Mouse (Mus musculus): ENCODE measurements at regions not wholly inside any gene's neighbourhood (a gene's known extent, or its start where the extent isn't known, plus 50 kb on each side); places are given as distances from the start of the nearest gene placed in this dataset.

DNA sequence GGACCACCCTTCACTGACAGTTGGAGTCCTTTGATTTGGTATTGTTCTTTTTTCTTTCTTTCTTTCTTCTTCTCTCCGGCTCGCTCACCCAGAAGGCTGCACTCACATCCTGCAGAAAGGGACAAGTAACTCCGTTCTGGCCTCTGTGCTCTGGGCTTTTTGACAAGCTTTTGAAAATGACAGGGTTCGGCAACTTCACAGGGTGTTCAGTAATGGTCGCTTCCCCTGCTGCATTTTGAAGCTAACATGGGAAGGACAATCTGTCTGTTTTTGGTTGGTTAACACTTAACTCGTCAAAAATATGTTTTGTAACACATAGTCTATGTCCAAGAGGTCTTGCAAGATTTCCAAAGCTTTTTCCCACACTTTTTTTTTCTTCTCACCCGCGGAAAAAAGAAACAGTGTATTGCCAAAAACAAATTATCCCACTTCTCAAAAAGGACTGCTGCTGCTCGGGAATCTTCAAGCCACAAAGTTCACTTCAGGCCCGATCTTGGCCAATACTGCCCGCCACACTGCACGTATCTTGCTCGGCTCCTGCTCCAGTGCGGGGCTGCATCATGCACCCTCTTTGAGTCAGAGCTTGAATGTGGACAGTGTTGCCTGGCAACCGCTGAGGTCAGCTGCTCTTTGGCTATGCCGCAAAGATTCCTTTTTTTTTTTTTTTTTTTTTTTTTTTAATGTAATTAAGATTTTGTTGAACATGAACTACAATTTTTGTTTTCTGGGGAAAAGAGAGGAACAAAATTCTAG lies 209.4 kb upstream of the Inhba start:
- no peak overlapping the region for H3K9ac ChIP-seq
- no peak overlapping the region for H3K27ac ChIP-seq (ENCODE audit: low read depth)
- no peak for TF ChIP-seq CTCF (IDR thresholded peaks at IDR 0.05; ENCODE audit: low read depth)
- peak; percentile 67 for DNase-seq
- no peak overlapping the region for H3K4me3 ChIP-seq (ENCODE audit: low read depth, low read length)
- H3K36me3 ChIP-seq (ENCODE audit: insufficient read depth): no peaks in the 10 kb centered on the region
- H3K4me2 ChIP-seq: peak overlapping the region; percentile 37; the same call in 1 of the 2 replicates
- WGBS: 45% methylated on average over 16 of the region's 16 CpGs
- H3K9me3 ChIP-seq (ENCODE audit: low read depth, low read length): no peaks in the 10 kb centered on the region
- peak; percentile 92; the same call in 1 of the 2 replicates for ATAC-seq (ENCODE audit: insufficient read depth)
- no peaks in the 10 kb centered on the region for H3K27me3 ChIP-seq (ENCODE audit: insufficient read depth, low read length)
- no peaks in the 10 kb centered on the region for H3K4me1 ChIP-seq (ENCODE audit: insufficient read depth)

DNA sequence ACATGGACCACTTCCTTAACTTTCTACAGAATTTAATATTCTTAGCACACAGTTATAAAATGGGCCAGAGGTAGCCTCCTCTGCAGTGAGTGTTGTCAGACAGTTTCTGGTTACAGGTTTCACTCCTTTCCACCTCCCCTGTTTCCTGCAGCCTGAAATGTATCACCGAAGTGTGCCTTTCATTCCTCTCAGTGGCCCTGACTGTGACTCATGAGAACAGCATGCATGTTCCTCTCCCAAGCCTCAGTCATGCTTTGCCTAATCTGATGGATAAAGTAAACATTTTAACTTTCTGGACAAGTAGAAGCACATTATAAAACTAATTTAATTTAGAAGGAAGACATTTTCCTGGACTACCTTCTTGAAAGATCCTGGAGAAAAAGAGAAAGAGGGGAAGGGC lies 207.7 kb upstream of the Inhba start:
- no peak for TF ChIP-seq CTCF (IDR thresholded peaks at IDR 0.05; ENCODE audit: low read depth)
- ATAC-seq (ENCODE audit: insufficient read depth) (no peak), DNase-seq (no peak)
- H3K9ac ChIP-seq: no peak overlapping the region
- no peak overlapping the region for H3K4me2 ChIP-seq
- no peaks in the 10 kb centered on the region for H3K36me3 ChIP-seq (ENCODE audit: insufficient read depth)
- H3K27ac ChIP-seq (ENCODE audit: low read depth): no peak overlapping the region
- 38% methylated on average over 1 of the region's 1 CpGs for WGBS
- H3K9me3 ChIP-seq (ENCODE audit: low read depth, low read length): no peaks in the 10 kb centered on the region
- H3K4me1 ChIP-seq (ENCODE audit: insufficient read depth): no peaks in the 10 kb centered on the region
- no peaks in the 10 kb centered on the region for H3K27me3 ChIP-seq (ENCODE audit: insufficient read depth, low read length)
- H3K4me3 ChIP-seq (ENCODE audit: low read depth, low read length): no peak overlapping the region

DNA sequence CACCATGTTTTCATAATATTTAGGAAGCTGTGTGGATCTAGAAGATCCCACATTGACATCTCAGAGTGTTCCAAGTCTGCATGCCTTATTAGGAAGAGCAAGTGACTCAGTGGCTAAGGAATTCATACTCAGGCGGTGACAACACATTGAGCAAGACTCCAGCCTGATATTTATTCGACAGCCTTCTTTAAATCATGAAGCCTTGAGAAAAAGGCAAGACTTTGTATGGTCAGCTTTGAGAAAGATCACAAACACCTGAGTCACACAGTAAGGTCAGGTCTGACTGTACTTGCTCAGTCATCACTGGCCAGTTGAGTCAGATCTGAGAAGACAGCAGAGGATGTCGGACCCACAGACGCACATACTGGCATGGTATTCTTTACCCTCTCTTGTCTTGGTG lies 204.7 kb upstream of the Inhba start:
- 72% methylated on average over 4 of the region's 4 CpGs for WGBS
- Histone ChIP-seq H3K4me2 (no peak overlapping the region), H3K27ac (ENCODE audit: low read depth) (no peak overlapping the region), H3K9me3 (ENCODE audit: low read depth, low read length) (no peaks in the 10 kb centered on the region), H3K9ac (no peak overlapping the region), H3K36me3 (ENCODE audit: insufficient read depth) (no peaks in the 10 kb centered on the region), H3K4me1 (ENCODE audit: insufficient read depth) (no peaks in the 10 kb centered on the region), H3K27me3 (ENCODE audit: insufficient read depth, low read length) (no peaks in the 10 kb centered on the region), H3K4me3 (ENCODE audit: low read depth, low read length) (no peak overlapping the region)
- TF ChIP-seq CTCF (IDR thresholded peaks at IDR 0.05; ENCODE audit: low read depth): no peak
- DNase-seq (no peak), ATAC-seq (ENCODE audit: insufficient read depth) (no peak)

DNA sequence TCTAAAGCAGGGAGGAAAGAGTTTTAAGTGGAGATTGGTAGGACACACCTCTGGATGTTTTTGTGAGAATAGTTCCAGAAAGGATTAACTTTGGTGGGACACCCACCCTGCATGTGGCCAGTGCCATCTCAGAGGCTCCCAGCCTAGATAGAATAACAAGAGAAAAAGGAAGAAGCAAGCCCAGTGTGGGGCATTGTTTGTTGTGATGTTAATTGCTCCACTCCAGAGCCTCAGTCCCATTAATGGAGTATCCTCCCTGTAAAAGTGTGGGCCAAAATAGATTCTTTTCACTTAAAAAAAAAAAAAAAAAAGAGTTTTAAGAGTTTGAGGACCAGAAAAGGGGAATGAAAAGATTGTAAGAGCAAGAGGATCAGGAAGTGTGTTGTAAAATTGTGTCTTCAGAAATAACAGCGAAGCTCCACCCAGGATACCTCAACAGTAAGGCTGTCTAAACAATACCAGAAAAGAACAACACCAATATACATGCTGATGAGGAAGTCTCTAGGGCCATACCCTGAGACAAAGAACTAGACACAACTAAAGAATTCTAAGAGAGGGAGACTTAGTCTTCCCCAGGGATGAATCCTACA lies 189.3 kb upstream of the Inhba start:
- ATAC-seq (ENCODE audit: insufficient read depth) (no peak), DNase-seq (no peak)
- WGBS: 69% methylated on average over 1 of the region's 1 CpGs
- Histone ChIP-seq H3K36me3 (ENCODE audit: insufficient read depth) (no peaks in the 10 kb centered on the region), H3K9me3 (ENCODE audit: low read depth, low read length) (no peaks in the 10 kb centered on the region), H3K27ac (ENCODE audit: low read depth) (no peak overlapping the region), H3K4me3 (ENCODE audit: low read depth, low read length) (no peak overlapping the region), H3K4me1 (ENCODE audit: insufficient read depth) (no peaks in the 10 kb centered on the region), H3K27me3 (ENCODE audit: insufficient read depth, low read length) (no peaks in the 10 kb centered on the region), H3K4me2 (no peak overlapping the region), H3K9ac (no peak overlapping the region)
- TF ChIP-seq CTCF (IDR thresholded peaks at IDR 0.05; ENCODE audit: low read depth): no peak

DNA sequence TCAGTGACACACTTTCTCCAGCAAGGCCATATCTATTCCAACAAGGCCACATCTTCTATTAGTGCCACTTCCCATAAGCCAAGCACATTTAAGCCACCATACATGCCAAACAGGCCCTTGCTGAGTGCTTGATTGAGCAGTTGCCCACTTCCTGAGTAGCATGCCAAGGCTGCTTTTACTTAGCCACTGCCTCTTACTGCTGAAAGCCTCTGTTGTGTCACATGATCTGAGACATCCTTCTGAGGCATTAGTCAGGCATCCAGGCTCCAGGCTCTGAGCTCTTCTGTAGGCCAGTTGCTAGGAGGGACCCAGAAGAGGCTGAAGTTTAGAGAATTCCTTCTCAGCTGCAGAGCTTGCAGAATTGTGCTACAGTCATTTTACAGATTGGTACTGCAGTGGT lies 165.8 kb upstream of the Inhba start:
- Histone ChIP-seq H3K4me3 (ENCODE audit: low read depth, low read length) (no peak overlapping the region), H3K36me3 (ENCODE audit: insufficient read depth) (no peaks in the 10 kb centered on the region), H3K9me3 (ENCODE audit: low read depth, low read length) (no peaks in the 10 kb centered on the region), H3K27ac (ENCODE audit: low read depth) (no peak overlapping the region), H3K27me3 (ENCODE audit: insufficient read depth, low read length) (no peaks in the 10 kb centered on the region), H3K4me1 (ENCODE audit: insufficient read depth) (no peaks in the 10 kb centered on the region), H3K9ac (no peak overlapping the region), H3K4me2 (no peak overlapping the region)
- TF ChIP-seq CTCF (IDR thresholded peaks at IDR 0.05; ENCODE audit: low read depth): no peak
- ATAC-seq (ENCODE audit: insufficient read depth): no peak
- DNase-seq: no peak

DNA sequence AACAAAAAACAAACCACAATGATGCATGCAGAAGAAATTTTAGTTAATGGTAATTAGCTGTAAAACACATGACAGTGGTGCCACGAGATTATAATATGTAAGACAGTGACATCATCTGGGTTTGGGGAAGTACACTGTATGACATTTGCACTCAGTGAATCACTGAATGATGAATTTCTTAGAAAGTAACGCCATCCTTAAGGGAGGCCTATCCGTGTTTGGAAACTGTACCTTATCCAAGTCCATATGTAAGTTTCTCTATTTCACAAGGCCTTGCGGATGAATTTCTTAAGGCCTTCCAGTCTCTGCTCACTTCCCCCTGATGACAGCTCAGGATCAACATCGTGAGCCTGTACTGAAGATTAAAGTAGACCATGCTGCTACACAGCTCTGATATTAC lies 163.6 kb upstream of the Inhba start:
- no peaks in the 10 kb centered on the region for H3K36me3 ChIP-seq (ENCODE audit: insufficient read depth)
- no peak overlapping the region for H3K27ac ChIP-seq (ENCODE audit: low read depth)
- H3K9ac ChIP-seq: no peak overlapping the region
- H3K27me3 ChIP-seq (ENCODE audit: insufficient read depth, low read length): no peaks in the 10 kb centered on the region
- WGBS: 76% methylated on average over 5 of the region's 5 CpGs
- no peak for ATAC-seq (ENCODE audit: insufficient read depth)
- H3K4me1 ChIP-seq (ENCODE audit: insufficient read depth): no peaks in the 10 kb centered on the region
- no peak for TF ChIP-seq CTCF (IDR thresholded peaks at IDR 0.05; ENCODE audit: low read depth)
- DNase-seq: no peak
- H3K4me3 ChIP-seq (ENCODE audit: low read depth, low read length): no peak overlapping the region
- no peak overlapping the region for H3K4me2 ChIP-seq
- no peaks in the 10 kb centered on the region for H3K9me3 ChIP-seq (ENCODE audit: low read depth, low read length)

DNA sequence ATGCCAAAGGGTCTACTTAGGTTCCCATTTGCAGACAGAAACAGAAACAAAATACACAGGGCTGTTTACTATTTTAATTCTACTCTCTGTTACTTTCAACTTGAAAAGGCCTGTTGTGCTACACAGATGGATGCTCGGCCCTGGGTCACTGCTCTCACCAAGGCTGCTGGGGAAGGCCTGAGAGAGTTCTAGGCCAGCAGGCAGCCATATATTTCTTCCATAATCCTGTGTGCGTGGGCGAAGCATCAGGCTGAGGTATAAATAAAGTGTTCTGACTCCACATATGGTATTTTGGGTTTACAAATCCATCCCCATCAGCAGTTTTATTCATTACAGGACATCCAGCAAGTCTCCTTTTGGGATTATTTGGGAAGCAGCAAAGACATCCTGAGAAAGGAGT lies 162.5 kb upstream of the Inhba start:
- ATAC-seq (ENCODE audit: insufficient read depth): no peak
- Histone ChIP-seq H3K9me3 (ENCODE audit: low read depth, low read length) (no peaks in the 10 kb centered on the region), H3K4me3 (ENCODE audit: low read depth, low read length) (no peak overlapping the region), H3K36me3 (ENCODE audit: insufficient read depth) (no peaks in the 10 kb centered on the region), H3K27ac (ENCODE audit: low read depth) (no peak overlapping the region), H3K9ac (no peak overlapping the region), H3K4me2 (no peak overlapping the region), H3K27me3 (ENCODE audit: insufficient read depth, low read length) (no peaks in the 10 kb centered on the region), H3K4me1 (ENCODE audit: insufficient read depth) (no peaks in the 10 kb centered on the region)
- no peak for TF ChIP-seq CTCF (IDR thresholded peaks at IDR 0.05; ENCODE audit: low read depth)
- DNase-seq: no peak
- WGBS: 74% methylated on average over 3 of the region's 3 CpGs
